Mouse (Mus musculus): ENCODE data around the gene Dagla. TPM values are rescaled to one million over a fixed set of nuclear protein-coding genes. Genes with fewer than 3 reads are reported as not detected.

The Dagla gene
- polyA plus RNA-seq, 1 experiment from 2014 or later, result 3.2 TPM

DNA sequence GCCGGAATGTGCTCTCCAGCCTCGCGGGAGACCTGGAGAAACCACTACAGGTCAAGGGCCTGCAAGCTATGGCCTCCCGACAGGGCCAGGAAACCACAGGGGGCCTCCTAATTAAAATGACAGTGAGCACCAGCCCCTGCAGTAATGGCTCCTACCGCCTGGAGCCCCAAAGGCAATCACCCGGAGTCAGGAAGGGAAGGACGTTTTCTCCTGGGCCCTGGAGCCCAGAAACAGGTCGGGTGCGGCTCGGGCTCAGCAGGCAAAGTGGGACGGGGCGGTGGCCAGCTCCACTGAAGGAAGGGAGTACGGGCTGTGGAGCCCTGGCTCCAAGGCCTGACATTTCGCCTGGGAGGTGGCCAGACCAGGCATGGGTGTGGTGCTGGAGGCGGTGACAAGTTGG, 37.6 kb downstream of the Dagla start:
- H3K4me2 ChIP-seq (ENCODE audit: low read depth, low read length), result no peak overlapping the region
- no peak overlapping the region for H3K4me3 ChIP-seq (ENCODE audit: low read length)
- WGBS, result 32% methylated on average over 15 of the region's 15 CpGs
- no peak for ATAC-seq (ENCODE audit: low read depth)
- no peaks in the 10 kb centered on the region for H3K36me3 ChIP-seq (ENCODE audit: control insufficient read depth, insufficient read depth, low read length)
- peak overlapping the region; percentile 13; the same call in 1 of the 2 replicates for H3K9ac ChIP-seq (ENCODE audit: low read length)
- peaks cover 15% of the 10 kb centered on the region for H3K4me1 ChIP-seq (replicated peaks; ENCODE audit: control insufficient read depth, insufficient read depth, low read length)
- H3K9me3 ChIP-seq (ENCODE audit: control insufficient read depth, low read length), result no peaks in the 10 kb centered on the region
- H3K27me3 ChIP-seq (ENCODE audit: control insufficient read depth, insufficient read depth, low read depth, low read length), result no peaks in the 10 kb centered on the region
- peak overlapping the region; percentile 23; the same call in 1 of the 2 replicates for H3K27ac ChIP-seq (ENCODE audit: low read length)

DNA sequence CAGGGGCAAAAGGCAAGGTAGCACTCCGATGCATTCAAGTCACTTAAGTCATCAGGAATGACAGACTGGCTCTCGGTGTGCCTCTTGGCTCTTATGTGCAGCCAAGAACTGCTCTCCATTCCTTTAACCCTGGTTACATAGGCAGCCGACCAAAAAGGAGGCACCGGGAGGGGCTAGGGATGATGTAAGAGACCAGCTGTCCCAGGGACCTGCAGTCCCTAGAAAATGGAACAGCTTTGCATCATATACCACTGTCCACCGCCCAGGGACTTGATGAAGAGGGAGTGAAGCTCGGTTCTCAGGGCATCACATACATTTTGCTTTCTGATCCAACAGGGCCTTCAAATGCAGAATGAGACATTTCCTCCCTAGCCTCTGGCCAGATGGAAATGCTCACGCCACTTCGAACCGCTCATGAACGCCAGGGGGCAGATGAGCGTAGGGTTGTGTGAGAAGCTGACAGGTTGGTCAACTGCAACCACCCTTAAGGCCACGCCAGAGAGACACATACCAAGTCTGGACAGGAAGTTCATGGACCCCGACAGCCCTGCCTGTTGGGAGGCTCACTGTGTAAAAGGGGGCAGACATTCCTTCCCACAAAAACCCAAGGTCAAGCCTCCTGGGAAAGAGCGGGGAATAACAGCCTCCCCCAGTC, 38.4 kb downstream of the Dagla start:
- peak; percentile 85 for ATAC-seq (ENCODE audit: low read depth)
- H3K9ac ChIP-seq (ENCODE audit: low read length), result no peak overlapping the region
- H3K4me3 ChIP-seq (ENCODE audit: low read length), result no peak overlapping the region
- no peaks in the 10 kb centered on the region for H3K36me3 ChIP-seq (ENCODE audit: control insufficient read depth, insufficient read depth, low read length)
- peaks cover 15% of the 10 kb centered on the region for H3K4me1 ChIP-seq (replicated peaks; ENCODE audit: control insufficient read depth, insufficient read depth, low read length)
- peak overlapping the region; percentile 41 for H3K27ac ChIP-seq (ENCODE audit: low read length)
- no peaks in the 10 kb centered on the region for H3K27me3 ChIP-seq (ENCODE audit: control insufficient read depth, insufficient read depth, low read depth, low read length)
- 14% methylated on average over 14 of the region's 14 CpGs for WGBS
- no peaks in the 10 kb centered on the region for H3K9me3 ChIP-seq (ENCODE audit: control insufficient read depth, low read length)
- H3K4me2 ChIP-seq (ENCODE audit: low read depth, low read length), result no peak overlapping the region

DNA sequence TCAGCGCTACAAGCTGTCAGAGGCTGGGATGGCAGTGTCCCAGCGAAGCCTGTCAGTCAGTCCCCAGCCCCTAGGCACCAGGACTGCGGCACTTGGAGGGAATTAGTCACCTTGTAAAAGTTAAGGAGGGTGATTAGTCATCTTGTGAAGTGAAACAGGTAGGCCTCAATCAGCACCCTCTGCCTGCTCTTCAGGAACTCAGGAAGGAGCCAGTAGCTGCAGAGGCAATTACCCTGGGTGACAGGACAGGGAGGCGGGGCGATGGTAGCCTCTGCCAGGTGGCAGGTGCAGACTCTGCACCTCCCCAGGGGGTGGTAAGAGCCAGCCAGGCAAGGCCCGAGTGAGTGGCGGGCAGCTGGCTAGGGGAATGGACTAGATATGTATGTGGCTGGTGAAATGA, 43.3 kb downstream of the Dagla start:
- Histone ChIP-seq H3K27me3 (ENCODE audit: control insufficient read depth, insufficient read depth, low read depth, low read length) (no peaks in the 10 kb centered on the region), H3K36me3 (ENCODE audit: control insufficient read depth, insufficient read depth, low read length) (no peaks in the 10 kb centered on the region), H3K4me1 (replicated peaks; ENCODE audit: control insufficient read depth, insufficient read depth, low read length) (peaks cover 6% of the 10 kb centered on the region), H3K9me3 (ENCODE audit: control insufficient read depth, low read length) (no peaks in the 10 kb centered on the region), H3K27ac (ENCODE audit: low read length) (no peak overlapping the region), H3K9ac (ENCODE audit: low read length) (no peak overlapping the region), H3K4me3 (ENCODE audit: low read length) (no peak overlapping the region), H3K4me2 (ENCODE audit: low read depth, low read length) (no peak overlapping the region)
- 67% methylated on average over 7 of the region's 7 CpGs for WGBS
- ATAC-seq (ENCODE audit: low read depth), result no peak

DNA sequence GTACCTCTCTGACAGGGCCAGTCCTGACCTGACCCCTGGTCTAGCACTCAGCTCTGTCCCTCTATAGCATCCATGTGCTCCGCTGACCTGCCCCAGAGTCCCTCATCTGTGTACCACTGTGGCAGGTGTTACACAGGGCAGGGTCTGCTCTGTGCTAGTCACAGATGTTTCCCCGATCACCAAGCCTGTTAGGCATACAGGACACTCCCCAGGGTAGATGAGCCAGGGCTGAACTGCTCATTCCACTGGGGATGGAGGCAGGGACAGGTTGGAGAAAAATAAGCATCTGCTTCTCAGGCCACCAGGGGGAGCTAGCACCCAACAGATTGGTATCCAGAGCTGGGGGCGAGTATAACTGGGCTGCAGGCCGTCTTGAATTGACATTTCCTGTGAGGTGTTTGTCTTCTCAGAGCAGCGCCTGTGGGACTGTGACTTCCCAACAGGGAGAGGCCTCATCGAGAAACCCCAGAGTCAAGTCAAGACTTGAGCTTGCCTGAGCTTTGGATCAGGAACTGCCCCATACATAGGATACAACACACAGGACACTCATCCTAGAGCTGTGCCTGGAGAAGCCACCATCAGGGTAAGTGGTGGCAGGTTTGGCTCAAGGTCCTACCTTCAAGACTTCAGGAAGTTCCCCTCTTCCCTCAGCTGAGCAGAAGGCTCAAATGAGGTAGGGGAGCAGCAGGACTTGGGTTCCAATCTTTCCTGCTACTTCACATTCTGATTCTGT, 46.2 kb downstream of the Dagla start:
- peak; percentile 70 for ATAC-seq (ENCODE audit: low read depth)
- Histone ChIP-seq H3K27me3 (ENCODE audit: control insufficient read depth, insufficient read depth, low read depth, low read length) (no peaks in the 10 kb centered on the region), H3K4me1 (replicated peaks; ENCODE audit: control insufficient read depth, insufficient read depth, low read length) (peaks cover 2% of the 10 kb centered on the region; the same call in 1 of the 2 replicates), H3K27ac (ENCODE audit: low read length) (no peak overlapping the region), H3K4me3 (ENCODE audit: low read length) (no peak overlapping the region), H3K4me2 (ENCODE audit: low read depth, low read length) (no peak overlapping the region), H3K9me3 (ENCODE audit: control insufficient read depth, low read length) (no peaks in the 10 kb centered on the region), H3K9ac (ENCODE audit: low read length) (no peak overlapping the region), H3K36me3 (ENCODE audit: control insufficient read depth, insufficient read depth, low read length) (no peaks in the 10 kb centered on the region)
- WGBS, result 21% methylated on average over 6 of the region's 6 CpGs

DNA sequence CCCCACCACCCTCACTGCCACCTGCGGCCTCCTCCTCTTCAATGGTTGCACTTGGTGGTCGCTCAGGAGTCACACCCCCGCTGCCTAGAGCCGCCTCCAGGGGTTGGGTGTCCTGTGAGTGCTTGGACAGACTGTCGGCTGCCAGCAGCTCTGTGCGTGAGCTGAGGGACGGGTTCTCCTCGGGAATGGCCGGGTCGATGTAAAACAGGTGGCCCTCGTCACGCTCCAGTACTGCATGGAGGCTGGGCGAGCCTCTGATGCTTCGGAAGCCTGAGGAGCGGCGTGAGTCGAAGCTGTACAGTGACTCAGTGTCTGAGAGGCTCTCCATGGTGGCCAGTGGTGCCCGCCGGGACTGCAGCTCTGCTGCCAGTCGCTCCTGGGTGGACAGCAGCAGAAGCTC, 56.5 kb downstream of the Dagla start:
- no peaks in the 10 kb centered on the region for H3K36me3 ChIP-seq (ENCODE audit: control insufficient read depth, insufficient read depth, low read length)
- ATAC-seq (ENCODE audit: low read depth), result peak; percentile 89
- 28% methylated on average over 20 of the region's 20 CpGs for WGBS
- H3K27me3 ChIP-seq (ENCODE audit: control insufficient read depth, insufficient read depth, low read depth, low read length), result no peaks in the 10 kb centered on the region
- no peak overlapping the region for H3K9ac ChIP-seq (ENCODE audit: low read length)
- no peak overlapping the region for H3K4me3 ChIP-seq (ENCODE audit: low read length)
- H3K4me1 ChIP-seq (replicated peaks; ENCODE audit: control insufficient read depth, insufficient read depth, low read length), result peaks cover 15% of the 10 kb centered on the region
- H3K9me3 ChIP-seq (ENCODE audit: control insufficient read depth, low read length), result no peaks in the 10 kb centered on the region
- H3K27ac ChIP-seq (ENCODE audit: low read length), result no peak overlapping the region
- no peak overlapping the region for H3K4me2 ChIP-seq (ENCODE audit: low read depth, low read length)

DNA sequence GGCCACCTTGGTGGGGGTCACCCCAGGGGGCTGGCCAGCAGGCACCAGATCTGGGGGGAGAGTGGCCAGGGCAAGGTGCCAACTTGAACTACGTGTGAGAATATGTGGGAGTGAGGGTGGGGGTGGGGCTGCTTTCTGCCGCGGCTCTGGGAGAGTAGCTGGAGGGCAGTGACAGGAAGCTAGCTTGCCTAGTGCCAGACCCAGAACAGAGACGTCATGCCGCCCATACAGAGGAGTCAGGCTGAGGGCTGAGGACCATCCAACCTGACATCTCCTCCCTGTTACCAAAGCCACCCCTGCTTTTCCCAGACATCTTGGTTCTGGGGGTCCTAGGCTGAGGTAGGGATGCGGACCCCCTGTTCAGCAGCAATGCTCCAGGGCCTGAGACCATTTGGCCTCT, 57.5 kb downstream of the Dagla start:
- no peaks in the 10 kb centered on the region for H3K36me3 ChIP-seq (ENCODE audit: control insufficient read depth, insufficient read depth, low read length)
- no peaks in the 10 kb centered on the region for H3K9me3 ChIP-seq (ENCODE audit: control insufficient read depth, low read length)
- 20% methylated on average over 6 of the region's 6 CpGs for WGBS
- H3K4me1 ChIP-seq (replicated peaks; ENCODE audit: control insufficient read depth, insufficient read depth, low read length), result peaks cover 15% of the 10 kb centered on the region
- no peak overlapping the region for H3K4me3 ChIP-seq (ENCODE audit: low read length)
- H3K4me2 ChIP-seq (ENCODE audit: low read depth, low read length), result no peak overlapping the region
- no peak for ATAC-seq (ENCODE audit: low read depth)
- H3K9ac ChIP-seq (ENCODE audit: low read length), result no peak overlapping the region
- no peak overlapping the region for H3K27ac ChIP-seq (ENCODE audit: low read length)
- no peaks in the 10 kb centered on the region for H3K27me3 ChIP-seq (ENCODE audit: control insufficient read depth, insufficient read depth, low read depth, low read length)

DNA sequence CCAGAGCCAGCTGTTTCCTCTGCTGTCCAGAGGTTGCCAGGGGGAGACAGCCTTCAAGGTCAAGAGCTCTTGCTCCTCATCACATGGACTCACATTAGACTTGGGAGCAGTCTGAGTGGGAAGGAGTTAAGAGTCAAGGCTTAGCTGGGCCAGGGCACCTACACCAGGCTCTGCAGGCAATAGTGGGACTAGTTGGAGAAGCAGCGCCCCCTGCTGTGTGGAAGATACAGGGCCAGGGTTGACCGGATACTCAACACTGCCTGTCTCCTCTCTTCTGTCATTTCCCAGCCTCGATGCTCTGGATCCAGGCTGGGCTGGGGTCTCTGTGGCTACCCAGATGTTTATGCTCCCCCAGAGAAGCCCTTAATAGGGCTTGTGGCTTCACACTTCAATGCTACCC, 60.5 kb downstream of the Dagla start:
- no peaks in the 10 kb centered on the region for H3K36me3 ChIP-seq (ENCODE audit: control insufficient read depth, insufficient read depth, low read length)
- WGBS, result 10% methylated on average over 3 of the region's 3 CpGs
- peaks cover 26% of the 10 kb centered on the region for H3K4me1 ChIP-seq (replicated peaks; ENCODE audit: control insufficient read depth, insufficient read depth, low read length)
- no peaks in the 10 kb centered on the region for H3K27me3 ChIP-seq (ENCODE audit: control insufficient read depth, insufficient read depth, low read depth, low read length)
- H3K4me3 ChIP-seq (ENCODE audit: low read length), result no peak overlapping the region
- ATAC-seq (ENCODE audit: low read depth), result no peak
- no peak overlapping the region for H3K27ac ChIP-seq (ENCODE audit: low read length)
- H3K9me3 ChIP-seq (ENCODE audit: control insufficient read depth, low read length), result no peaks in the 10 kb centered on the region
- H3K4me2 ChIP-seq (ENCODE audit: low read depth, low read length), result no peak overlapping the region
- no peak overlapping the region for H3K9ac ChIP-seq (ENCODE audit: low read length)

DNA sequence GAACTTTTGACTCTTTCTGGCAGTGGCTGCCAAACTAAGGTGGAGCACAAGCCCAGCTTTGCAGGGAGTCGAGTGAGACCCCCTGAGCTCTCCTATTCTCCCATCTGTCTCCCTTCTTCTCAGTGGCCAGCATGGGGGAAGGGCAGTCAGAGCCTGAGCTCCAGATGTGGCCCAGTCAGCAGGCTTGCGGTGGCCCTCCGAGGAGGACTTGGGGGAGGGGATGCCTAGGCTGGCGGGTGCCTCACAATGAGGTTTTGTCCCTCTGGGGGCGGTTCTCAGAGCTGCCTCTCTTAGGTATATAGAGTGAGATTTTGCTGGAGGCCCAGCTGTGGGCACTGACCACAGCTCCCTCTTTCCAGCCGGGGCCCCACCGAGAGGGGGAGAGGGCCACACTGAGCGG, 61.8 kb downstream of the Dagla start:
- no peak overlapping the region for H3K4me2 ChIP-seq (ENCODE audit: low read depth, low read length)
- H3K4me3 ChIP-seq (ENCODE audit: low read length), result no peak overlapping the region
- H3K9me3 ChIP-seq (ENCODE audit: control insufficient read depth, low read length), result no peaks in the 10 kb centered on the region
- no peaks in the 10 kb centered on the region for H3K36me3 ChIP-seq (ENCODE audit: control insufficient read depth, insufficient read depth, low read length)
- H3K9ac ChIP-seq (ENCODE audit: low read length), result no peak overlapping the region
- WGBS, result 28% methylated on average over 8 of the region's 8 CpGs
- no peak overlapping the region for H3K27ac ChIP-seq (ENCODE audit: low read length)
- H3K27me3 ChIP-seq (ENCODE audit: control insufficient read depth, insufficient read depth, low read depth, low read length), result no peaks in the 10 kb centered on the region
- no peak for ATAC-seq (ENCODE audit: low read depth)
- peaks cover 27% of the 10 kb centered on the region for H3K4me1 ChIP-seq (replicated peaks; ENCODE audit: control insufficient read depth, insufficient read depth, low read length)

DNA sequence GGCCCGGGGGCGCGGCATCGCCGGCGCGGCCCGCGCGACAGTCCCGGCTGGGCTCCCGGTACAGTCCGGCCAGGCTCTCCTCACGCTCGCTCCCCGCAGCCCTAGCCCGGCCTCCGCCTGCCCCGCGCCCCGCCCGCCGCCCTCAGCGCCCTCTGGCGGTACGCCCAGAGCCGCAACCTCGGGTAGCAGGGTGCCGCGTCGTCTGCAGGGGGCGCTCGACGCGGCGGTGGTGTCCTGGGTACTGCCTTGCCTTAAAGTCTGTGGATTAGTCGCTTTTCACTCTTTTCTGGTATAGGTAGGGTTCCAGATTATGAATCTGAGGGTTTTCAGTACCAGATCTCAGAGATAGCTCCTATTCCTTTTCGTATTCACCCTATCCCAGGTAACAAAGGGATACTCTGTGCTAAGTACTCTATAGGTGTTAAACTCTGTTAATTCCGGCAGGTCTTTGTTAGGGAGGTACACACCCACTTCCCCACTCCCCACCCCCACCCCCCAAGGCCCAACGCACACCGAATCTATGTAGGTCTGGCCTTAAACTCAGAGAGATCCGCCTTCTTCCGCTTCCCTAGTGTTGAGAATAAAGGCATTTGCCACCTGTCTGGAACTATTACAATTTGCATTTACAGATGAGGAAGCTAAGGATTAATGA, 63.9 kb downstream of the Dagla start, which contains the start of gene Myrf:
Myrf (minus strand) TSS at position 95 of the 652 bp plus-strand sequence.
- no peak within 1 kb of the TSS for H3K27ac ChIP-seq (ENCODE audit: low read length)
- H3K36me3 ChIP-seq (ENCODE audit: control insufficient read depth, insufficient read depth, low read length), result no peaks in the 10 kb centered on the region
- peak within 1 kb of the TSS; percentile 72 for H3K9ac ChIP-seq (ENCODE audit: low read length)
- H3K4me2 ChIP-seq (ENCODE audit: low read depth, low read length), result peak within 1 kb of the TSS; percentile 87
- no peaks in the 10 kb centered on the region for H3K9me3 ChIP-seq (ENCODE audit: control insufficient read depth, low read length)
- H3K27me3 ChIP-seq (ENCODE audit: control insufficient read depth, insufficient read depth, low read depth, low read length), result no peaks in the 10 kb centered on the region
- H3K4me1 ChIP-seq (replicated peaks; ENCODE audit: control insufficient read depth, insufficient read depth, low read length), result peaks cover 18% of the 10 kb centered on the region
- WGBS, result 7% methylated on average over 40 of the region's 43 CpGs
- H3K4me3 ChIP-seq (ENCODE audit: low read length), result peak within 1 kb of the TSS; percentile 51
- ATAC-seq (ENCODE audit: low read depth), result peak; percentile 88

Data from lung, embryonic 16.5 days (tissue).